Mouse (Mus musculus) C3H10T1/2 (cell line): Measurements from ENCODE around the gene Gm45021. TPM values are rescaled to one million over a fixed set of nuclear protein-coding genes. Genes with fewer than 3 reads are reported as not detected.

ENCODE experiments used
- polyA plus RNA-seq, 2 experiments: library from polyadenylated mRNA; unstranded; fragments of >200 nt; fragmentation: generic; extraction: Trizol; gene quantifications; one replicate each; pipeline ENCODE4 v1.2.1; 2012; ENCODE audit warnings: missing spikeins in 2 of 2

Gene Gm45021
- not detected for polyA plus RNA-seq

GRCm38 (mm10) chr6:48589194-48589750 lies at the start of gene Gm45021:
Gene Gm45021 (plus strand): TSS chr6:48589610.

GRCm38 (mm10) chr6:48554280-48555103 lies 34.9 kb upstream of the Gm45021 start, which contains the start of gene Lrrc61:
Gene Lrrc61 (plus strand): TSS chr6:48554796.

DNA sequence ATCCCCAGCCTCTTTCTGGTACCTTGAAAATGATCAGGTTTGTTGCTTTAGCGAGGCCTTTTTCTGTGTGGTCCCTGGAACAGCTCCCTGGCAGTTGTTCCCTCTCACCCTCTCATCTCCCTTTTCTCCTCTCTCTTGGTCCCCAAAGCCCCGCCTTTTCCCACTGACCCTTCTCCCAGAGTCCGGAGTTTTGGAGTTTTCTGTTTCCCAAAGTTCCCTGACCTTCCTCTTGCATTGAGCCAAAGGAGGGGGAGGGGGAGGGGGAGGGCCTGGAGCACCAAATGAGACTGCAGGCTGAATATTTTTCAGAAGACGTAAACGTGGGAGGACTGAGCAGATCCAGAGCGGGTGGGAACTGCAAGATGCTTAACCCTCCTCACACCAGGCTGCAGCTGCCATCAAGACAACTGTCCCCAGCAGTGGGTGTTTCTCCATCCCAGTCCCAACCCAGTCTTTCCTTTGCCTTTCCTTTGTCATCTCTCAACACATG lies 16.8 kb upstream of the Gm45021 start, which contains the start of gene Rarres2:
Rarres2 (minus strand) TSS at position 218 of the 490 bp plus-strand sequence.

DNA sequence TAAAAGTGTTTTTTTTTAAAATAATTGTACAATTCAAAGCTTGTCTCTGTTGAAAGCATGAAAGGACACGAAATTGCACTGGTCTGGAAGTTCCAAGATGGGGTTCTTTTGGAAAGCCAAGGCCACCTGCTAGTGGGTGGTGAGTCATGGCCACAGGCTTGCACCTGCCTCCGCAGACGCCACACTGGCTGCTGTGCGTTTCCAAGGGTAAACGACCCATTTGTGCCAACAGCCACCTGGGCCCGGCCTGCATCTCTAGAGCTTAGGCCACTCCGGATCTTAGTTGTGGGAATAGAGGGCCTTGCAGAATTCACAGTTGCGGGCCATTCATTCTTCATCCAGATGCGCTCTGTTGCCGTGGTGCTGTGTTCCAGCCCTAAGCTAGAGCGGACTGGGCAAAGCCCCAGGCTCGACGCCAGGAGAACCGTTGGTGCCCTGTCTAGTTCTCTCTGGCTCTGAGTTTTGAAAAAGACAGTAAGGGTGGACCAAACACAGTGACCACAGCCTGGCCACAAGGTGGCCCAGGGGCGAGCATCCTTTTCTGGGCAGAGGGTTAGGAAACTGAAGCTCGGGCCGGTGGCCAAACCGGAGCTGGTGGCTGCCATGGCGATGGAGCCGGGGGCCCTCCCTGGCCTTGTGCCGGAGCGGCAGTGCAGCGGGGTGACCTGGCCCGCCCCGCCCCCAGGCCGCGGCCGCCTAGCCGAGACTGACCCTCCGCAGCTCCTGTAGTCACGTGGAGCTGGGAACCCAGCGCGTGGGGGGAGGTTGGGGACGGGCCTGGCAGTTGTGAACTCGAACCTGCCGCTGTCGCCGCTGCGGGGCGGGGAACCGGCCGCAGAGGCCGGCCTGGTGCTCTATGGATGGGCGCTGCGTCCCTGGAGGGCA lies 4.0 kb downstream of the Gm45021 start, which contains the start of the genes Repin1 and Gm44965:
Repin1 (plus strand) TSS at position 726 of the 885 bp plus-strand sequence.
Gm44965 (plus strand) TSS at position 784 of the 885 bp plus-strand sequence.

DNA sequence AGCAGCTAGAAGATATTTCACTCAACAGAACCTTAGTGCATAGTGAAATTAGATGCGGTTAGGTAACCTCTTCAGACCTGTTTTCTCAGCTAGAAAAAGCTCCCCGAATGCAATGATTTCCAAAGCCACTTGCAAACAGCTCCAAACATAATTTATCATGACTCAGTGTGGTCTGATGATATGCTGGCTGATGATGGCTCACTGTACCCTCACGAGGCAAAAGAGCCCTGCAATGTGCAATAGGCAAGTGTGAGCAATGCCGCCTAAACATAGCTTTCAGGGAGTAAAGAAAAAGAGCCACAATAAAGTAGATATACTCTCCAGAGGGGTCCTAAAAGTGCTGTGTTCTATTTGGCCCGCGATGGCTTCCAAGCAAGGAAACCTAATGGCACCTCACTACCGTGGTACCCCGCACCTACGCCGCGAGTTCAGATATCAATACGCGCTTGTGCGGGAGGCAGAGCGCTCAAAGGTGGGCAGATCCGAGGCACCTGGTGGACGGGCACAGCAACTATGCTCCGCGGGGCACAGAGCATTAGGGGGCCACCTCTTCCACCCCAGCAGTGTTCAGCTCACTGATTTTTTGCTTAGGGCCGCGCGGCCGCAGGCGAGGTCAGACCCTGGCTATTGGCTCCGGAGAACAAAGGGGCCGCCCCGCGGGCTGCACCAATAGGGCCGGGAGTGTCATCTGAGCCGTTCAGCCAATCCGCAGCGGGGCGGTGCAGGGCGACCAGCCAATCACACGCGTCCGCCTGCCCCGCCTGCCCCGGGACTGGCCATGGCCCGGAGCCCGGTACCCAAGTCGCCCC lies 12.1 kb downstream of the Gm45021 start, which contains the start of gene Zfp775:
Zfp775 (plus strand) TSS at position 793 of the 809 bp plus-strand sequence.

GRCm38 (mm10) chr6:48626464-48626863 lies 37.1 kb downstream of the Gm45021 start, which contains the start of gene AI854703:
Gene AI854703 (plus strand): TSS chr6:48626764.

DNA sequence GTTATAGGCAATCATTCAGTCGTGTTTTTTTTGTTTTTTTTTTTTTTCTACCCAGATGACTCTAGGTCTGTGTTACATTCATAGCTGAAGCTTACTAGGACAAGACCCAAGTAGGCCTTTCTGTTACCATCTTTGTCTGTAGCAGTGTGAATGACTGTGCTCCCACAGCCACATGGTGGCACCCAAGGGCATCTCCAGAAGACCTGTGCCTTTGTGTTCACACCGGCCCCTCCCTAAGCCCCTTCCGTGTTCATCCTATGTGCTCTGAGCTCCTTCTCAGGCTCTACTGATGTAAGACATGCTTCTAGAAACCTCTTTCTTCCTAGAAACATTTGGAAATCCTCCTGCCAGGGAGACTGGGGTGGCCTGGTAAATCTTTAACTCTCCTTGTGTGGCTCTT lies 57.6 kb downstream of the Gm45021 start, which contains the start of gene Gimap8:
Gimap8 (plus strand) TSS at position 240 of the 400 bp plus-strand sequence.

Other genes starting within 250 kb of the Gm45021 start
- gene Krba1, start 194.0 kb upstream of the Gm45021 start, polyA plus RNA-seq: under 1 TPM; 0.02 to 0.30 TPM
- 1 to 10 TPM in 1 of 2 experiments, under 1 TPM in 1; 0.02 to 1.2 TPM for gene Zfp467, start 143.8 kb upstream of the Gm45021 start, polyA plus RNA-seq
- gene Sspo, start 141.4 kb upstream of the Gm45021 start, polyA plus RNA-seq: under 1 TPM in 1 of 2 experiments, not detected in 1; 0.06 TPM
- 1 to 10 TPM in 1 of 2 experiments, under 1 TPM in 1; 0.92 to 2.3 TPM for gene Atp6v0e2, start 52.0 kb upstream of the Gm45021 start, polyA plus RNA-seq
- gene Lrrc61, start 34.8 kb upstream of the Gm45021 start, polyA plus RNA-seq: 10 to 100 TPM in 1 of 2 experiments, 1 to 10 TPM in 1; 1.8 to 19.9 TPM
- 10 to 100 TPM in 1 of 2 experiments, under 1 TPM in 1; 0.09 to 44.4 TPM for gene Rarres2, start 16.8 kb upstream of the Gm45021 start, polyA plus RNA-seq
- gene Repin1, start 4.3 kb downstream of the Gm45021 start, polyA plus RNA-seq: 1 to 10 TPM; 2.3 to 8.6 TPM
- 1 to 10 TPM in 1 of 2 experiments, not detected in 1; 1.6 TPM for gene Gm44965, start 4.3 kb downstream of the Gm45021 start, polyA plus RNA-seq
- 1 to 10 TPM in 1 of 2 experiments, under 1 TPM in 1; 0.67 to 2.8 TPM for gene Zfp775, start 12.5 kb downstream of the Gm45021 start, polyA plus RNA-seq
- gene AI854703, start 37.2 kb downstream of the Gm45021 start, polyA plus RNA-seq: under 1 TPM in 1 of 2 experiments, not detected in 1; 0.02 TPM
- not detected for gene Gimap8, start 57.6 kb downstream of the Gm45021 start, polyA plus RNA-seq
- under 1 TPM in 1 of 2 experiments, not detected in 1; 0.08 TPM for gene Gimap9, start 86.5 kb downstream of the Gm45021 start, polyA plus RNA-seq
- gene Gimap4, start 94.9 kb downstream of the Gm45021 start, polyA plus RNA-seq: not detected
- not detected for gene Gimap6, start 118.6 kb downstream of the Gm45021 start, polyA plus RNA-seq
- not detected for gene Gm28053, start 129.0 kb downstream of the Gm45021 start, polyA plus RNA-seq
- gene Gimap7, start 129.0 kb downstream of the Gm45021 start, polyA plus RNA-seq: not detected
- gene Gimap1, start 149.4 kb downstream of the Gm45021 start, polyA plus RNA-seq: not detected
- not detected for gene Gimap5, start 156.6 kb downstream of the Gm45021 start, polyA plus RNA-seq
- not detected for gene Gimap3, start 181.2 kb downstream of the Gm45021 start, polyA plus RNA-seq